Mouse (Mus musculus): ENCODE measurements around the gene Keg1.

Gene Keg1

GRCm38 (mm10) chr19:12762212-12763130 lies 66.9 kb downstream of the Keg1 start:
- no peak for DNase-seq (ENCODE audit: low read depth, low spot score)

- DNase-seq (ENCODE audit: low read depth, low spot score): no peak
Observed at GRCm38 (mm10) chr19:12765308-12765707, 69.7 kb downstream of the Keg1 start, which contains the start of gene Cntf. Cntf (minus strand) TSS chr19:12765632.

All from telencephalon, adult 2 months (tissue).